Mouse (Mus musculus): ENCODE data around the gene Cyb5r4.

Gene Cyb5r4

GRCm38 (mm10) chr9:87021778-87022523 is at the start of gene Cyb5r4:
TSS of gene Cyb5r4 (plus strand) at chr9:87022014.
- DNase-seq (ENCODE audit: low read depth, low spot score): peak; percentile 97

GRCm38 (mm10) chr9:86972471-86972870 is 49.3 kb upstream of the Cyb5r4 start:
- peak; percentile 68 for DNase-seq (ENCODE audit: low read depth, low spot score)

- no peak for DNase-seq (ENCODE audit: low read depth, low spot score)
Observed at GRCm38 (mm10) chr9:86973562-86973961, 48.3 kb upstream of the Cyb5r4 start.

GRCm38 (mm10) chr9:86976896-86977295 is 44.9 kb upstream of the Cyb5r4 start:
- DNase-seq (ENCODE audit: low read depth, low spot score): no peak

GRCm38 (mm10) chr9:86978257-86978907 is 43.4 kb upstream of the Cyb5r4 start:
- no peak for DNase-seq (ENCODE audit: low read depth, low spot score)

GRCm38 (mm10) chr9:86980048-86980447 is 41.8 kb upstream of the Cyb5r4 start:
- no peak for DNase-seq (ENCODE audit: low read depth, low spot score)

GRCm38 (mm10) chr9:86980942-86981341 is 40.9 kb upstream of the Cyb5r4 start:
- DNase-seq (ENCODE audit: low read depth, low spot score): peak; percentile 9

GRCm38 (mm10) chr9:86981551-86981950 is 40.3 kb upstream of the Cyb5r4 start:
- peak; percentile 16 for DNase-seq (ENCODE audit: low read depth, low spot score)

GRCm38 (mm10) chr9:86984583-86984982 is 37.2 kb upstream of the Cyb5r4 start:
- DNase-seq (ENCODE audit: low read depth, low spot score): no peak

GRCm38 (mm10) chr9:86985105-86985504 is 36.7 kb upstream of the Cyb5r4 start:
- DNase-seq (ENCODE audit: low read depth, low spot score): no peak

GRCm38 (mm10) chr9:86986703-86987296 is 35.0 kb upstream of the Cyb5r4 start:
- no peak for DNase-seq (ENCODE audit: low read depth, low spot score)

- no peak for DNase-seq (ENCODE audit: low read depth, low spot score)
Observed at GRCm38 (mm10) chr9:86989822-86990221, 32.0 kb upstream of the Cyb5r4 start.

GRCm38 (mm10) chr9:86991758-86992157 is 30.1 kb upstream of the Cyb5r4 start:
- DNase-seq (ENCODE audit: low read depth, low spot score): no peak

- no peak for DNase-seq (ENCODE audit: low read depth, low spot score)
Observed at GRCm38 (mm10) chr9:86997046-86997691, 24.6 kb upstream of the Cyb5r4 start.

- no peak for DNase-seq (ENCODE audit: low read depth, low spot score)
Observed at GRCm38 (mm10) chr9:86999956-87000582, 21.7 kb upstream of the Cyb5r4 start.

- DNase-seq (ENCODE audit: low read depth, low spot score): no peak
Observed at GRCm38 (mm10) chr9:87004701-87005434, 16.9 kb upstream of the Cyb5r4 start.

- DNase-seq (ENCODE audit: low read depth, low spot score): no peak
Observed at GRCm38 (mm10) chr9:87005435-87005779, 16.4 kb upstream of the Cyb5r4 start.

GRCm38 (mm10) chr9:87008507-87008906 is 13.3 kb upstream of the Cyb5r4 start:
- DNase-seq (ENCODE audit: low read depth, low spot score): no peak

- DNase-seq (ENCODE audit: low read depth, low spot score): no peak
Observed at GRCm38 (mm10) chr9:87008919-87009318, 12.9 kb upstream of the Cyb5r4 start.

GRCm38 (mm10) chr9:87015288-87015937 is 6.4 kb upstream of the Cyb5r4 start, which contains the start of gene Ripply2:
TSS of gene Ripply2 (plus strand) at chr9:87015537.
- DNase-seq (ENCODE audit: low read depth, low spot score): peak; percentile 49

GRCm38 (mm10) chr9:87015938-87016294 is 5.9 kb upstream of the Cyb5r4 start:
- DNase-seq (ENCODE audit: low read depth, low spot score): peak; percentile 37

Data from R1 (cell line).